Mouse (Mus musculus): ENCODE results near the gene Tnr. TPM values are rescaled to one million over a fixed set of nuclear protein-coding genes. Genes with fewer than 3 reads are reported as not detected.

Tnr gene
- polyA plus RNA-seq, 1 experiment from 2014 or later: 1.7 TPM

DNA sequence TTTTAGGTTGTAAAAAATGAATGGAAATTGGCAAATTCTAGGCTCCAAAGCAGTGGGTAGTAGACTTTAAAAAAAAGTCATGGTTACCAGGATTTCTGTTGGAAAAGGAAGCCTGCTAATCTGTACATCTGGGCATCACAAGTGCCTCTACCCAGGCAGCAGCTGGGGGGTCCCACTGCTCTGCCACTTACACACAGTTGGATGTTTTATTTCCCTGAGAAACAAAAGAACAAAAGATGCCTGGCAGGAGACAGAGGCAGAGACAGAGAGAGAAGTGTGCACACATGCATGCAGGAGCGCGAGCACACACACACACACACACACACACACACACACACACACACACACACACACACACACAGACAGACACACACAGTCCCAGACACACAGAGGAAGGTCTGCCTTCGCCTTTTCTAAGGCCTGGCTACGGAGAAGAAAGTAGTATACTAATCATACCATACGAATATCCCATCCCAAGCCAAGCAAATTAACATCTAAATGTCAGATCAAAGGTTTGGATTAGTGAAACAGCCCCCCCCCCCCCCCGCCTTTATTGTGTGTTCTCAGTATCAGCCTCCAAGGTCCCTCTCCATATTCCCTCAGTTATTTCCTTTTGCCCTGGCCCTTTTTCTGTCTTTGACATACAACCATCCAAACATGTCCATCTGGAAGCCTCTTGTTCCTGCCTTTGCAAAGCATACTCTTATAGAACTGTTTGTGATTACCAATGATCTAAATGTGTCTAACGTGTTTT lies 378.0 kb downstream of the Tnr start:
- H3K4me2 ChIP-seq (replicated peaks): no peak overlapping the region
- H3K9me3 ChIP-seq: no peaks in the 10 kb centered on the region
- H3K4me1 ChIP-seq (replicated peaks): peaks cover 20% of the 10 kb centered on the region
- H3K27ac ChIP-seq: peak overlapping the region; percentile 35; the same call in 1 of the 2 replicates
- peak; percentile 85 for ATAC-seq
- no peak overlapping the region for H3K4me3 ChIP-seq (replicated peaks)
- H3K27me3 ChIP-seq: no peaks in the 10 kb centered on the region
- 20% methylated on average over 7 of the region's 7 CpGs for WGBS
- no peak overlapping the region for H3K9ac ChIP-seq (replicated peaks)
- H3K36me3 ChIP-seq: no peaks in the 10 kb centered on the region

DNA sequence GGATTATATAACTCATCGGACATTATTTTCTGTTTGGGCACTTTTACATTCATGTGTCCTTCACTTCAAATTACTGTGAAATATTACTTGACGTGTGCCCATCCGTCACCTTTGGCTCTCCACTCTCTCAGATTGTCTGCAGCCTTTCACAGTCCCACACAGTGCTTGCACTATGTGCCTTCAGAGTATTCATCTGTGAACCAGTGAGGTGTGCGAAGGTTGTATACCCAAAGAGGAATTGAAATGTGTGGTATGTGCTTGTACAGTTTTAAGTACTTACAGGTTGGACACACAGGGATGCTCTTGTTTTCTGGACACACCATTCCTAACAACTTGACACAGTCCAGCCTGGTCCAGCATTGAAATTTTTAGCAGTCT lies 378.5 kb downstream of the Tnr start:
- Histone ChIP-seq H3K9me3 (no peaks in the 10 kb centered on the region), H3K4me2 (replicated peaks) (no peak overlapping the region), H3K36me3 (no peaks in the 10 kb centered on the region), H3K27ac (no peak overlapping the region), H3K27me3 (no peaks in the 10 kb centered on the region), H3K4me1 (replicated peaks) (peaks cover 20% of the 10 kb centered on the region), H3K9ac (replicated peaks) (no peak overlapping the region), H3K4me3 (replicated peaks) (no peak overlapping the region)
- ATAC-seq: peak; percentile 49; the same call in 1 of the 2 replicates
- 81% methylated on average over 4 of the region's 4 CpGs for WGBS

DNA sequence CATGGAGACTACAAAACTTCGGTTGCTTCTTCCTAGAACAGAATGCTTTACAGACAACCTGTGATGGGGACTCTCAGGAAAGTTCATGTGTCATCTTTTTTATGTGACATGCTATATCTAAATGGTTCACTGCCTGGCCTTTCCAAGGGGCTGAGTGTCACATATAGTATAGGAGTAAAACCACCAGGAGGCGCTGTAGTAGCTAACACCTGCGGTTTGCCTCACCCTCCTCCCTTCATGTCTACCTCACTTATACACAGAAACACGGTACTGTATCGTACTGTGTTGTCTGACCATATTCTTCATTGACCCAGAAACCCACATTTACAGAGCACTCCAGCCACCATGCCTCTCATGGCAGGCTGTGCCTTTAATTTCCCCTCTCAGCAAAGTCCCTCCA lies 387.4 kb downstream of the Tnr start:
- H3K4me1 ChIP-seq (replicated peaks): 0 out of 2 replicates have a peak, but pooled peaks cover 5% of the 10 kb centered on the region
- no peak overlapping the region for H3K27ac ChIP-seq
- H3K36me3 ChIP-seq: no peaks in the 10 kb centered on the region
- H3K4me3 ChIP-seq (replicated peaks): no peak overlapping the region
- no peak for ATAC-seq
- no peaks in the 10 kb centered on the region for H3K9me3 ChIP-seq
- H3K4me2 ChIP-seq (replicated peaks): no peak overlapping the region
- WGBS: 46% methylated on average over 5 of the region's 5 CpGs
- H3K9ac ChIP-seq (replicated peaks): no peak overlapping the region
- no peaks in the 10 kb centered on the region for H3K27me3 ChIP-seq

DNA sequence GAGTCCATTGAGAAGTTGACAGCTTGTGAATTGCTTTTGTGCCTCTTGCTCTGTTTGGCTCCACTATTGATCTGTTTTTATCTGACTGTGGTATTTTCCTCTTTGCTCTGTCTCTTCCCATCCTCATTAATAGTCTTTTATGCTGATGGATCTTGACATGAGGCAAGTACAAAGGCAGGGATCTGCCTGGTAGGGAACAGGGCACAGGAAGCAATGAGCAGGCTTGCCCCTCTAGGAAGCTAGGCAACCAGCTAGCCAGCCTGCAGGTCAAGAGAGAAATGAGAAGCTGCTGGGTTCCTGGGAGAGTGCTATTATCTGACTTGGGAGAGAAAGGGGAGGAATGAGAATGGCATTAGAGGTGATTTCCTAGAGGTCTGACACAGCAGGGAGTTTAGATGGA lies 391.2 kb downstream of the Tnr start:
- Histone ChIP-seq H3K9me3 (no peaks in the 10 kb centered on the region), H3K27me3 (no peaks in the 10 kb centered on the region), H3K4me3 (replicated peaks) (no peak overlapping the region), H3K36me3 (no peaks in the 10 kb centered on the region), H3K27ac (peak overlapping the region; percentile 16; the same call in 1 of the 2 replicates), H3K9ac (replicated peaks) (no peak overlapping the region), H3K4me1 (replicated peaks) (0 out of 2 replicates have a peak, but pooled peaks cover 5% of the 10 kb centered on the region), H3K4me2 (replicated peaks) (no peak overlapping the region)
- peak; percentile 58 for ATAC-seq

DNA sequence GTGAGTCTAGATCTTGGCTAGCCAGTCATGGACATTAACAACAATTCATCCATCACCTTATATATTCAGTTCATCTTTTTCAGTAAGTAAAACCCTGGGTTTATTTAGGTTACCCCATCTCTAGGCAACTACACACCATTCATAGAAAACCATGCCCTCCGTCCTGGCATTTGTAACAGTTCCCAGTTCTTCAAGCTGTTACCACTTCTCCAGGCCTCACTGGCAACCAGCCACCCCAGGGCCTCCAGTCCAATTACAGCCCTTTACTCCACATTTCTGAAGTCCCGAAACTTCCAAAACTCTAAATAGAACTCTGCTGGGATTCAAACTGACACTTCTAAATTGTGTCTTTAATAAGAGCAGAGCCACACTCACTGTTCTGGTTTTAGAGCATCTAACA lies 397.0 kb downstream of the Tnr start:
- WGBS: 88% methylated on average over 2 of the region's 2 CpGs
- H3K27me3 ChIP-seq: no peaks in the 10 kb centered on the region
- no peaks in the 10 kb centered on the region for H3K36me3 ChIP-seq
- H3K4me1 ChIP-seq (replicated peaks): no peaks in the 10 kb centered on the region
- no peak overlapping the region for H3K9ac ChIP-seq (replicated peaks)
- no peaks in the 10 kb centered on the region for H3K9me3 ChIP-seq
- H3K4me3 ChIP-seq (replicated peaks): no peak overlapping the region
- no peak overlapping the region for H3K27ac ChIP-seq
- ATAC-seq: no peak
- H3K4me2 ChIP-seq (replicated peaks): no peak overlapping the region

DNA sequence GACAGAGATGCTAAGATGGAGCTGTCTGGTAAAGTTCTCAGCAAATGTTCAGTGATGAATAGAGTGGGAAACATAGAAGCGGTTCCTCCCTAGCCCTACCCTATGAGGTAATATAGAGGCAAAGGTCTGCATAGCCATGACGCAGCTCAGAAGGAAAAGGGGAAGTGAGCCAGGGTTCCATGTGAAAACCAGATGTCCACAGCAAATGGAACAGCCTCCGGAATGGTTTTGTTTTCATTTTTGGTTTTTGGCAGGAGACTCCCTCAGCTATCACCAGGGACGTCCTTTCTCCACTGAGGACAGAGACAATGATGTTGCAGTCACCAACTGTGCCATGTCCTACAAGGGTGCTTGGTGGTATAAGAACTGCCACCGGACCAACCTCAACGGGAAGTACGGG lies 399.4 kb downstream of the Tnr start:
- H3K4me2 ChIP-seq (replicated peaks): no peak overlapping the region
- no peaks in the 10 kb centered on the region for H3K27me3 ChIP-seq
- no peak overlapping the region for H3K9ac ChIP-seq (replicated peaks)
- no peaks in the 10 kb centered on the region for H3K36me3 ChIP-seq
- ATAC-seq: no peak
- H3K27ac ChIP-seq: no peak overlapping the region
- H3K9me3 ChIP-seq: no peaks in the 10 kb centered on the region
- WGBS: 88% methylated on average over 7 of the region's 7 CpGs
- H3K4me3 ChIP-seq (replicated peaks): no peak overlapping the region
- H3K4me1 ChIP-seq (replicated peaks): no peaks in the 10 kb centered on the region

DNA sequence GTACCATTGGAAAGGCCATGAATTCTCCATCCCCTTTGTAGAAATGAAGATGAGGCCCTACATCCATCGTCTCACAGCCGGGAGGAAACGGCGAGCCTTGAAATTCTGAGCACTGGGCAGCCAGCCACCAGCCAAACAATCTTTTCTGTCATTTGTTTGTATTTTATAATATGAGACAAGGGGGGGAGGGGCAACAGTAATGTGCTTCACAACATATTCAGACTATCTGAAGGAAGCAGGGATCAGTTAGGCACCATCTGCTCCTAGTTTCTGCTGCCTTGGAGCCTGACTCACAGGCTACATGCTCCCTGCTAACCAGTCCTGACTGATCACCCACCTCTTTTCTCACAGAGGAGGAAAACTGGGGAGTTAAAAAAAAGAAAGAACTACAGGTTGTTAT lies 400.5 kb downstream of the Tnr start:
- Histone ChIP-seq H3K9ac (replicated peaks) (no peak overlapping the region), H3K4me3 (replicated peaks) (no peak overlapping the region), H3K9me3 (no peaks in the 10 kb centered on the region), H3K4me1 (replicated peaks) (no peaks in the 10 kb centered on the region), H3K36me3 (no peaks in the 10 kb centered on the region), H3K4me2 (replicated peaks) (no peak overlapping the region), H3K27ac (no peak overlapping the region), H3K27me3 (no peaks in the 10 kb centered on the region)
- WGBS: 94% methylated on average over 4 of the region's 4 CpGs
- ATAC-seq: no peak

DNA sequence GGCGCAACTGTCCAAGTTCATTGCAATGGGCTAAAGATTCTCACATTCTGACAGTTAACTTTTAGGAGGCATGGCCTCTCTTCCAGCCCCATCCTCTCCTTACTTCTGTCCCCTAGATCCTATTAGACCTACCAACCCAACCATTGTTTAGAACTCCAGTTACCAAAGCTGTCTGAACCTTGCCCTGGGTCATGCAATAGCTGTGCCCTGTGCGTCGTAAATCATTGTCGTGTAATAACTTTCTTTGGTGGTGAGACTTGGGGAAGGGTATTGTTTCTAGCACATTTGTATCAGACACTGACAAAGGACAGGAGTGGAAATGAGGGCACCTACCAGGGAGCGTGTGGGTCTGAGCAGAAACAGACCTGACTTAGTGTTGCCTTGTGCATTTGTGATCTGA lies 401.1 kb downstream of the Tnr start:
- 96% methylated on average over 5 of the region's 5 CpGs for WGBS
- Histone ChIP-seq H3K4me2 (replicated peaks) (no peak overlapping the region), H3K4me3 (replicated peaks) (no peak overlapping the region), H3K9ac (replicated peaks) (no peak overlapping the region), H3K36me3 (no peaks in the 10 kb centered on the region), H3K9me3 (no peaks in the 10 kb centered on the region), H3K27me3 (no peaks in the 10 kb centered on the region), H3K27ac (no peak overlapping the region), H3K4me1 (replicated peaks) (no peaks in the 10 kb centered on the region)
- no peak for ATAC-seq

DNA sequence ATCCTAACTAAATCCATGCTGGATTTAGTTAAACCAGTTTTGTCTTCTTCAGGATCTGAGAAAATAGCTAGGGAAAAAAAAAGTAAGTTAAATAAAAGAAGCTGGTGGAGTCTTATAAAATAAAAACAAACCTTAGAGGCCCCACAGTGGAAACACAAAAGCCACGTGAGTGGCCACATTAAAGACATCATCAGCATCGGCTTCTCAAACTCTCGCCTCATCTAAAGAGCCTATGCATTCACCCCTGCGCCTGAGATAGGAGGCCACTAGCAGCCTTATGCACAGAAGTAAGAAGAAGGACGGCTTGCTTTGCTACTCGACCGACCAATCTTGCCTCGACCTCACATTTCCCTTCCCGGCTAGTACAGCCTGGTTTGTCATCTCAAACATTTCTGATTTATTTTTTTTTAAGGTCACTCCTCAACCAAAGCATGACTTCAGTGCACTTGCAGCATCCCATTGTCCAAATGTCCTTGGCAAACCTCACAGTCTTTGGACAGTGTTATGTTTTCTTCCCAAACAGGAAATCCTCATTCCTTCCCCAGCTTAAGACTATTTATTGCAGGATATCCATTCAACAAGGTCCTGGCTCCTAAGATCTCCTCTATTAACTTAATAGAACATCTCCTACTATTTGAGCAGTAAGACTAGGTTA lies 405.2 kb downstream of the Tnr start:
- WGBS: 86% methylated on average over 9 of the region's 9 CpGs
- Histone ChIP-seq H3K4me1 (replicated peaks) (no peaks in the 10 kb centered on the region), H3K27ac (no peak overlapping the region), H3K27me3 (no peaks in the 10 kb centered on the region), H3K9me3 (no peaks in the 10 kb centered on the region), H3K4me2 (replicated peaks) (no peak overlapping the region), H3K4me3 (replicated peaks) (no peak overlapping the region), H3K9ac (replicated peaks) (no peak overlapping the region), H3K36me3 (no peaks in the 10 kb centered on the region)
- no peak for ATAC-seq

DNA sequence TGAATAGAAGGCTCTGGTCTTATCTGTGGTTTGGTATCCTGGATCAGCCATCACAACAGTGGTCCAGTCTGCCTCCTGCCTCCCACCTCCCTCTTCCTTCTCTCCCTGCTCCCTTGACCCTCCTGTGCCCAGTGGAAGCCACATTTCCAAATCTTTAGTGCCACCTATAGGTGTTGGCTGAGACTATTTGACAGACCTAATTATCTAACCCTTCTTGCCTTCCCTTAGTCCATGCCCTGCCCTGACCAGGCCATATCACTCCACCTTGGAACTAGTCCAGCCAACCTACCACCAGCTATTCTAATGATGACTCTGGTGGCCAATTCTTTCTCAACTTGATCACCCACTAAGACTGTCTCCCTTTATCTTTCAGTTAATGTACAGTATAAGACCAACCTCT lies 408.5 kb downstream of the Tnr start:
- ATAC-seq: no peak
- Histone ChIP-seq H3K9me3 (no peaks in the 10 kb centered on the region), H3K9ac (replicated peaks) (no peak overlapping the region), H3K36me3 (no peaks in the 10 kb centered on the region), H3K27me3 (no peaks in the 10 kb centered on the region), H3K4me3 (replicated peaks) (no peak overlapping the region), H3K4me1 (replicated peaks) (no peaks in the 10 kb centered on the region), H3K27ac (no peak overlapping the region), H3K4me2 (replicated peaks) (no peak overlapping the region)

DNA sequence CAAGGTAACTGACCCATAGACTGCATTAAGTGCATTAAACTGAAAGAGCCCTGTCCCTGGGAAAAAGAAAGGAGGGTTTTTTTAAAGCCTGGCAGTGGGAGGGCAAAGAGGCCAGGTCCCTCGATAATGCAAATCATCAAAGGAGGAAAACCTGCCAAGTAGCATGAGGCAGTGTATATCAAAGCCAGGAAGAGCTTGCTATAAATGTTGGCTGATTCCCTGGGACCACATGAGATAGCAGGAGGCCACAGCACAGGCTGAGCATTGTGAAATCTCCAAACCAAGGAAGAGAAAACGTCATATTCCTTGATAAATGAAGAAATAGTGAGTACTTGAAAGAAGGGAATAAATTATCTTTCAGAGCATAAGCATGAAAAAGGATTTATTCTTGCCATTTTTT lies 409.0 kb downstream of the Tnr start:
- no peak overlapping the region for H3K9ac ChIP-seq (replicated peaks)
- no peak overlapping the region for H3K27ac ChIP-seq
- no peak overlapping the region for H3K4me3 ChIP-seq (replicated peaks)
- ATAC-seq: no peak
- 76% methylated on average over 2 of the region's 2 CpGs for WGBS
- no peaks in the 10 kb centered on the region for H3K27me3 ChIP-seq
- H3K9me3 ChIP-seq: no peaks in the 10 kb centered on the region
- no peak overlapping the region for H3K4me2 ChIP-seq (replicated peaks)
- H3K4me1 ChIP-seq (replicated peaks): no peaks in the 10 kb centered on the region
- H3K36me3 ChIP-seq: no peaks in the 10 kb centered on the region

DNA sequence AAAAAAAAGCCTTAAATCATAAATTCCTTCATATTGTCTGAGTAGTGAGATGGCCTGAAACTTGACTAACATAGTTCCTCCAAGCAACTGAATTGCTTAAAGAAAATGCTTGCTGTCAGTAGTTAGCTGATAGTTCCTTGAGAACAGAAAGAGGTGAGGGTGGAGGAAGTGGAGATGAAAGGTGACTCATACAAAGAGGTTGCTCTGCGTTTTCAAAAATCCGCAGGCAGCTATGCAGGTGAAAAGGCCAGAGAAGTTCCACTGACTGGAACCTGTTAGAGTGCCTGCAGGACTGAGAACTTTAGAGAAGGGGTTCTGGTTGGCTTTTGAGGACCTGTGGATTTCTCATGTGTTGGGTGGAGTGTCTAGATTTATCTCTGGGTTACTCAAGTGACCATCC lies 414.9 kb downstream of the Tnr start:
- Histone ChIP-seq H3K27me3 (no peaks in the 10 kb centered on the region), H3K9me3 (no peaks in the 10 kb centered on the region), H3K9ac (replicated peaks) (no peak overlapping the region), H3K4me2 (replicated peaks) (no peak overlapping the region), H3K36me3 (no peaks in the 10 kb centered on the region), H3K27ac (no peak overlapping the region), H3K4me3 (replicated peaks) (no peak overlapping the region), H3K4me1 (replicated peaks) (no peaks in the 10 kb centered on the region)
- 90% methylated on average over 2 of the region's 2 CpGs for WGBS
- ATAC-seq: no peak

DNA sequence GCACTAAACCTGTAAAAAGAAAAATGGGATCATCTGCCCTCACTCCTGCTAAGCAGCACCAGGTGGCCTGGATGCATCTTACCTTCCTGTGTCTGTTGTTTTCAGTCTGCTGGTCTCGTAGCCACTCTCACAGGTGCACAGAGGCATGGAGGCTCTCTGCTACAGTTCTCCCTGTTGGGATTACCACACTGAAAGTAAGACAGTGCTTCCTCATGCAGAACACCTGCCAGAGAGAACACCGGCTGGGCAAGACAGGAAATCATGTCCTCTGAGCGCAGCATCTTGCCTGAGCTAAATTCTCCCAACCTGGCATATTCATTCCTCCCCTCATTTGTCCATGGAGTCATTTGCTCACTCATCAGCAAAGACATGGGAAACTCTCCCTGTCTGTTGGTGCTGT lies 415.8 kb downstream of the Tnr start:
- Histone ChIP-seq H3K9ac (replicated peaks) (no peak overlapping the region), H3K9me3 (no peaks in the 10 kb centered on the region), H3K27me3 (no peaks in the 10 kb centered on the region), H3K4me3 (replicated peaks) (no peak overlapping the region), H3K4me1 (replicated peaks) (no peaks in the 10 kb centered on the region), H3K27ac (no peak overlapping the region), H3K4me2 (replicated peaks) (no peak overlapping the region), H3K36me3 (no peaks in the 10 kb centered on the region)
- WGBS: 90% methylated on average over 3 of the region's 3 CpGs
- ATAC-seq: no peak

Measured in midbrain, embryonic 13.5 days (tissue).